Mouse (Mus musculus) midbrain, embryonic 10.5 days (tissue): ENCODE results near the gene Cdh23. TPM values are rescaled to one million over a fixed set of nuclear protein-coding genes. Genes with fewer than 3 reads are reported as not detected.

Experiments
- DNase-seq: peaks from one replicate; pipeline ENCODE4 v3.0.0-alpha.2; 2017; ENCODE audit warnings: low spot score
- H3K27ac ChIP-seq: fragments of 300-500 bp; sonication (generic); replicated peaks from 2 replicates; pipeline ENCODE4 v1.5.1; 2016; ENCODE audit warnings: mild to moderate bottlenecking
- H3K27me3 ChIP-seq: fragments of 300-500 bp; sonication (generic); 2 replicates; pipeline ENCODE4 v1.6.1; 2016; ENCODE audit warnings: low read depth, mild to moderate bottlenecking; ENCODE audit not compliant: poor library complexity, severe bottlenecking
- H3K36me3 ChIP-seq: fragments of 300-500 bp; sonication (generic); 2 replicates; pipeline ENCODE4 v1.6.1; 2016; ENCODE audit warnings: mild to moderate bottlenecking, moderate library complexity
- H3K4me1 ChIP-seq: fragments of 300-500 bp; sonication (generic); 2 replicates; pipeline ENCODE4 v1.6.1; 2016
- H3K4me3 ChIP-seq: fragments of 300-500 bp; sonication (generic); 2 replicates; pipeline ENCODE4 v1.5.1; 2016; ENCODE audit warnings: mild to moderate bottlenecking, moderate library complexity
- H3K9me3 ChIP-seq: fragments of 300-500 bp; sonication (generic); replicated peaks from 2 replicates; pipeline ENCODE4 v1.6.1; 2016; ENCODE audit warnings: mild to moderate bottlenecking
- WGBS: fragments of 180-500 bp; shearing (Covaris S2); methylation state at CpG from one replicate; pipeline ENCODE4 v1.1.7; 2016; 5-methylcytosine and 5-hydroxymethylcytosine counted together
- polyA plus RNA-seq: library from polyadenylated mRNA; unstranded; fragments of >200 nt; fragmentation: Nextera tagmentation; extraction: Ambion mirVana; gene quantifications from 2 replicates; pipeline ENCODE4 v1.2.1, GENCODE M21; 2016

Cdh23 gene
- polyA plus RNA-seq, 1 experiment from 2014 or later: 0.53 TPM

DNA sequence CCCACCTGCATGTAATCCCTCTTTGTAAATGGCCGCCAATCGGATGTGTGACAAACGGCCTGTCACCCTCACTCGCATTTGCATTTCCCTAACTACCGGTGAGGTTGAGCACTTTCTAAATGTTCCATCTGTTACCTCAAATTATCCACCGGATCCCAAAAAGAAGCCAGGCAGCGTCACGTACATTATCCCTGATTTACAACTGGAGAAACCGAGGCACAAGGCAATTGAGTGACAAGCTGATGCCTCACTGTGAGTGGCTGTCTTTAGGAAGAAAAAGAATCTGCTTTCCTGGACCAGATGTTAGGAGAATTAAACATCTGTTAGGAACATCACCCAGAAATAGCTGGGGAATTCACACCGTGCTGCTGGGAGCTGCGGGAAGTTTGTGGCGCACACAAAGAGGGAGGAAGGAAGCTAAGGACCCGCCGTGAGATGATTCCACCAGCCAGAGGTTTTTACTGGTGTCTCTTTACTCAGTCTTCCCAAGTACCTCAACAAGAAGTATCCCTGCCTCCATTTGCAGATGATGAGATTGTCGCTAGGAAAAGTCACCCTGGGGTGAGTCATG lies 36.8 kb downstream of the Cdh23 start:
- Histone ChIP-seq H3K4me3 (no peak overlapping the region), H3K27me3 (no peaks in the 10 kb centered on the region), H3K4me1 (peaks cover 7% of the 10 kb centered on the region), H3K27ac (no peak overlapping the region), H3K9me3 (no peaks in the 10 kb centered on the region), H3K36me3 (no peaks in the 10 kb centered on the region)
- WGBS: 76% methylated on average over 15 of the region's 15 CpGs
- no peak for DNase-seq

DNA sequence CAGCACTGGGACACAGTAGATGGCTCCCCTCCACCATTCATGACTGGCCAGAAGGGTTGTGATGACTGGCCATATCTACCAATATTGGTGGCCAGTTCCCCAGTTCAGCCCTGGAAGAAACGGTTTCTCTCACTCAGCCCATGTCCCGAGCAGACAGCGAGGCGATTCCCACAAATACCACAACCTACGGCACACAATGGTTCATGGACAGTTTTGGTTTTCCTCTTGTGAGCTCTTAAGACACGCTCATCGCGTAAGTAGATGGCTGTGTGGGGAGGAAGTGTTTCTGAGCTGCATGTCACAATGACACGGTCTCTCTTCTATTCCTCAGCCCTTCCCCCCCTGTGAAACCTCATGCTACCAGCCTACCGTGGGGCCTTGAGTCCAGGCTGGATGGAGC lies 38.1 kb downstream of the Cdh23 start:
- WGBS: 89% methylated on average over 10 of the region's 10 CpGs
- H3K9me3 ChIP-seq: no peaks in the 10 kb centered on the region
- no peak overlapping the region for H3K4me3 ChIP-seq
- H3K36me3 ChIP-seq: no peaks in the 10 kb centered on the region
- H3K4me1 ChIP-seq: peaks cover 7% of the 10 kb centered on the region
- no peak for DNase-seq
- no peaks in the 10 kb centered on the region for H3K27me3 ChIP-seq
- H3K27ac ChIP-seq: no peak overlapping the region

DNA sequence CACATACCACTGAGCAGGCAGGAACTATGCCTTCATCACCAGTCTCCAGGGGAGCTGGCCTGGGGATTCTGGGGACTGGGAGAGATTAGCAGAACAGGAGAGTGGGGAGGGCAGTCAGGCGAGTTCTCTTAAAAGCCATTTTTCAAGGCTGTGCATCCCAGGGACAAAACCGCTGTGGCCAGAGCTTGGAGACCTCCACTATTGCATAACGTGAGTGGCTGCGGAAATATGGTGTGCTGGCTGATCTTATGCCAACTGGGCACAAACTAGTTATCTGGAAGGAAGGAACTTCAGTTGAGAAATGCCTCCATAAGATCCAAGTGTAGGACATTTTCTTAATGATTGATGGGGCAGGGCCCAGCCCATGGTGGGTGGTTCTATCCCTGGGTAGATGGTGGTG lies 42.6 kb downstream of the Cdh23 start:
- Histone ChIP-seq H3K9me3 (no peaks in the 10 kb centered on the region), H3K27me3 (no peaks in the 10 kb centered on the region), H3K4me1 (peaks cover 7% of the 10 kb centered on the region), H3K4me3 (no peak overlapping the region), H3K27ac (no peak overlapping the region), H3K36me3 (no peaks in the 10 kb centered on the region)
- DNase-seq: no peak
- WGBS: 87% methylated on average over 4 of the region's 4 CpGs

DNA sequence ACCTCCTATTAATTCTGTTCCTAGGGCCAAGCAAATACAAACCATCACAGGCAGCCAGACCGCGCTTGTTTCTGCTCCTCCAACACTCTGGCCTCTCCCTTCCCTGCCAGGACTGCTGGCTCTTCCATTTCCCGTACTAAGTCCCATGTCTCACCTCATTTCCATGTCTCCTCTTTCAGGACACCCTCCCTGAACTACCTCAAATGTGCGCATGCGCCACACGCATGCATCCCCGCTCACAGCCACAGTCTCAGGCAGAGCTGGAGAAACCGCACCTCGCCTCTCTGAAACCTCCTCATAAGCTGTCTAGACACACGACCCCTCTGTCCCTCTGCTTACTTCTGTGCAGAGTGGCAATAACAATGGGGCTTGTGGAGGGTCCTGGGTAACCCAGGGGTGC lies 43.2 kb downstream of the Cdh23 start:
- Histone ChIP-seq H3K4me1 (peaks cover 7% of the 10 kb centered on the region), H3K27me3 (no peaks in the 10 kb centered on the region), H3K9me3 (no peaks in the 10 kb centered on the region), H3K27ac (no peak overlapping the region), H3K36me3 (no peaks in the 10 kb centered on the region), H3K4me3 (no peak overlapping the region)
- DNase-seq: no peak
- WGBS: 91% methylated on average over 10 of the region's 10 CpGs

DNA sequence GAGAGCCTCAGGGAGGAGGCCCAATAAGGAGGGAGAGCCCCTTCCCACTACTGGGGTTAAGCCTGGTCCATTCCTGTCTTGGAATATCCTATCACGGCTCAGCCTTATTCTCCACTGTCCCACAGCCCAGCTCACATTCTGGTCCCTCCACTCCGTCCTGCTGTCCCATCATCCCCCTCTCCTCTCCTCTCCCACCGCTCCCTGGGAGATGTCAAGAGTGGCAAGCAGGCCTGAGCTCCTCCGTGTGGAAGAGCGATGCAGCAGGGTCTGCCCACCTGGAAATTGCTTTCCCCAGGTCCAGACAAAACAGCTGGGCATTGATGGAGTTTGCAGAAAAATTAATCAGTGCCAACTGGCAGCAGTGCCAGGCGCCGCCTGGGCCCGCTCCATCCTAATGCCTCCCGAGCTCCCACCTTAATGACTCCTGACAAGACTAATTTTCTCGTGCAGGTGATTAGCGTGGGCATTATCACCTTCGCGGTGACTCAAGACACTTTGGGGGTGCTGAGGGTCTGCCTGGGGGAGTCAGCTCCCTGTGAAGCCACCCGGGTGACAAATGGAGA lies 52.1 kb downstream of the Cdh23 start:
- Histone ChIP-seq H3K4me3 (no peak overlapping the region), H3K36me3 (no peaks in the 10 kb centered on the region), H3K9me3 (no peaks in the 10 kb centered on the region), H3K4me1 (no peaks in the 10 kb centered on the region), H3K27me3 (no peaks in the 10 kb centered on the region), H3K27ac (no peak overlapping the region)
- no peak for DNase-seq
- WGBS: 83% methylated on average over 14 of the region's 14 CpGs

DNA sequence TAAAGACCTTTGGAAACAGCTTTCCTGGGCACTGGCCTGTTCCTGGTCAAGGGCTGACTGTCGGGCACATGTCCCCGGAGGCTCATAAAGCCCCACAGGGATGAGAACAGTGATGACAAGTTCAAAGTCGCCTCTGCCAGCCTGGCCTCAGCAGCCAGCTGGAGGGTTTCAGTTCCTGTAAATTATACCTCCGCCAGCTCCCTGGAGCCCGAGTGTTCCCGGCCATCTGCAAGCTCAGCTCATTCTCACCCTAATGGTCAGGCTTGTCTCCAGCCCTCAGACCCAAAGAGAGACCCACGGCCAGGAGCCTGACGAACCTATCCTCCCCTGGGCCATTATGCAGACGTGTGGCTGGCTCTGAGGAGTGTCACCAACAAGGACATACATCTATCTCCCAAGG lies 57.0 kb downstream of the Cdh23 start:
- H3K27me3 ChIP-seq: peaks cover 5% of the 10 kb centered on the region
- H3K9me3 ChIP-seq: no peaks in the 10 kb centered on the region
- no peak overlapping the region for H3K4me3 ChIP-seq
- H3K36me3 ChIP-seq: no peaks in the 10 kb centered on the region
- peaks cover 8% of the 10 kb centered on the region for H3K4me1 ChIP-seq
- no peak overlapping the region for H3K27ac ChIP-seq
- no peak for DNase-seq
- 79% methylated on average over 9 of the region's 9 CpGs for WGBS

DNA sequence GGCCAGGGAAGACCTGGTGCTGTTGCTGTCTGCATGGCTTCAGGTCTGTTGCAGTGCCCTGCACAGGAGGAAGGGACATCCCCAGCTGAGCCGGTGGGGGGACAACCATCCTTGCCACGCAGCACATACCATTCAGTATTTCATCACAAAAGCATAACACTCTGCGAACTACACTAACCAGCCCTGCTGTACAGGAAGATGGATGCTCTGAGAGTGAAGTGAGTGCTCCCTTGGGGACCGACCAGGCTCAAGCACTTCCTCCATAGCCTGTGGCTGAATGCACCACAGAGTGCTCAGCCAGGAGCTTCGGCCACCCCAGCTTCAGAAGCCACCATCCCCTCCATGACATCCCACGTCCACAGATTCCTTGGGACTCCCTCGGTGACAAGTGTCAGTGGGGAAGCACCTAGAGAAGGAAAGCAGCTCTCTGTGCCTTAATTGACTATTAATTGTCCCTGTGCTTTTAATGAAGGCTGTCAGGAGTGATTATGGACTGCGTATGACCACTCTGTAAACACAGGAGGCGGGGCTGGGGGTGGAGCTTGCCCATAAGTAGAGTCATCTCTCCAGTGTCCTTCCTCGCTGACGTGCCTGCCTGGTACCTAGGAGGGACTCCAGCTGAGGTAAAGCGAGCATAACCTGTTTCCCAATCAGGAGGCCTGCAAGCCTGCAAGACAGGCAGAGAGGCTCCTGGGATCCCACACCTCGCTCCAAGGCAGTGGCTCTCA lies 60.6 kb downstream of the Cdh23 start:
- DNase-seq: no peak
- no peak overlapping the region for H3K4me3 ChIP-seq
- H3K27ac ChIP-seq: no peak overlapping the region
- no peaks in the 10 kb centered on the region; the same call in 1 of the 2 replicates for H3K9me3 ChIP-seq
- no peaks in the 10 kb centered on the region for H3K36me3 ChIP-seq
- WGBS: 34% methylated on average over 13 of the region's 13 CpGs
- H3K4me1 ChIP-seq: peaks cover 8% of the 10 kb centered on the region
- H3K27me3 ChIP-seq: peaks cover 5% of the 10 kb centered on the region

DNA sequence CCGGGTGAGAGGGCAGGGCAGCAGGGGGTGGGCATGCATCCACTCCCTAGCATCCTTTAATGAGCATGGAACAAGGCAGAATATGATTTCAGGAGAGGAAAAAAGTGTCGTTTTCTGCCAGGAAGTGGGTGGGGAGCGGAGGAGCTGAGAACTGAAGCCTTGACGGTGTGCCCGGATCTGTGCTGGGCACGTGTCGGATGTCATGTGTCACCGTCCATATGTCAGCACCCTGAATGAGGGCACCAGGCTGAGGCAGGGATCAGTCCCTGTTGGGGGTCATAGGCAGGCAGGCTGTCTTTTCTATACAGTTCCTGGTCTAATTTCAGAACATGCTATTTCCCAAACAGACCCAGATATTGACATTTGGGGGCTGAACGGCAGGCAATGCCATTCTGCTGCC lies 61.9 kb downstream of the Cdh23 start:
- peaks cover 8% of the 10 kb centered on the region for H3K4me1 ChIP-seq
- no peaks in the 10 kb centered on the region for H3K36me3 ChIP-seq
- no peak overlapping the region for H3K27ac ChIP-seq
- peaks cover 5% of the 10 kb centered on the region for H3K27me3 ChIP-seq
- DNase-seq: no peak
- H3K9me3 ChIP-seq: peaks cover 13% of the 10 kb centered on the region
- WGBS: 84% methylated on average over 9 of the region's 9 CpGs
- no peak overlapping the region for H3K4me3 ChIP-seq

DNA sequence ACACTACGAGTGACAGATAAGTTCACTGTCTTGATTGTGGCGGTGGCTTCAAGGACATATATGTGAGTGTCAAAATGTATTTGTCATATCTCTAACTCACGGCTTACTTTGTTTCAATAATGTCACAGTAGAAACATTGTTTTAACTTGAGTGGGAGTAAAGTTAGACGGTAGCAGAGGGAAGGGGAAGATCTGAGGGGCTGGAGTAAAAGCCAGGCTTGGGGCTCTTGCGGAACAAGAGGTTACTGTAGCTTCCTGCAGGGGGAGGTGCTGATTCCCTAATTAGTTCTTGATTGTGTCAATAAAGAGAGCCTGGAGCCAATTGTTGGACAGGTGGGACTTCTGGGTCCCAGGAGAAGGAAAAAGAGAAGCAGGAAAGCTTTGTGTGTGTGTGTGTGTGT lies 70.2 kb downstream of the Cdh23 start:
- no peaks in the 10 kb centered on the region for H3K36me3 ChIP-seq
- H3K4me3 ChIP-seq: no peak overlapping the region
- DNase-seq: no peak
- H3K9me3 ChIP-seq: peaks cover 22% of the 10 kb centered on the region
- WGBS: 81% methylated on average over 5 of the region's 5 CpGs
- H3K27ac ChIP-seq: no peak overlapping the region
- H3K4me1 ChIP-seq: peaks cover 17% of the 10 kb centered on the region
- H3K27me3 ChIP-seq: no peaks in the 10 kb centered on the region

DNA sequence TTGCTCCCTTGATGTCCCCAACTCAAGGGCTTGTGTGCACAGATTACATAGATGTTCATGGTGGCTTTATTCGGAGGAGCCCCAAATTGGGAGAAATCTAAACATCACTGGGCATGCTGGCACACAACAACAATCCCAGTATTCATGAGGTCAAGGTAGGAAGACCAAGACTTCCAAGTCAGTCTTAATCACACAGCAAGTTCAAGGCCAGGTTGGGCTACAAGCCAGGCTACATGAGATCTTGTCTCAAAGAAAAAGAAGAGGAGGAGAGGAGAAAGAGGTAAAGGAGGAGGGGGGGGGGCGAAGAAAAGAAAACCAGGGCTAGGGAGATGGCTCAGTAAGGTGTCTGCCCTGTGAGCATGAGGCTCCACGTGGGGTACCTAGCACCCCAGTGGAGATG lies 70.8 kb downstream of the Cdh23 start:
- H3K4me1 ChIP-seq: peaks cover 17% of the 10 kb centered on the region
- H3K27ac ChIP-seq: no peak overlapping the region
- H3K4me3 ChIP-seq: no peak overlapping the region
- H3K9me3 ChIP-seq: peaks cover 20% of the 10 kb centered on the region
- no peak for DNase-seq
- WGBS: 76% methylated on average over 3 of the region's 3 CpGs
- H3K36me3 ChIP-seq: no peaks in the 10 kb centered on the region
- H3K27me3 ChIP-seq: no peaks in the 10 kb centered on the region

DNA sequence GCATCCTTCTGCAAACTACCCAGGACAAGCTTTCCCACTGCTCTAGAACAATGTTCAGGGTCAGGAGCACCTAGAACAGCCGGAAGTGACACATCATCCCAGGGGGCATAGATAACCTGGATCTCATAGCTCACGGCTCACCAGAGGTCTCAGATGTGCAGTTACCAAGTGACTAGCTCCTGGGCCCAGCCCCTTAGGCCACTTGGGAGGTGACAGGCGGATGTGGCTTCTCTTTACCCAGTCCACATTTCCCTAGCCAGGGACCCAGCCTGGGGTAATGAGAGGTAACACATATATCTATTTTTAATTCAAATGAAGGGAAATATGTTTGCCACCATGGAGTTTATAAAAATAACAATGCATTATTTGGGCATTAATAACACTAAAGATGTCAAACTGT lies 71.3 kb downstream of the Cdh23 start:
- Histone ChIP-seq H3K36me3 (no peaks in the 10 kb centered on the region), H3K9me3 (peaks cover 14% of the 10 kb centered on the region), H3K27ac (no peak overlapping the region), H3K4me3 (no peak overlapping the region), H3K4me1 (peaks cover 17% of the 10 kb centered on the region), H3K27me3 (no peaks in the 10 kb centered on the region)
- WGBS: 61% methylated on average over 3 of the region's 3 CpGs
- DNase-seq: no peak

DNA sequence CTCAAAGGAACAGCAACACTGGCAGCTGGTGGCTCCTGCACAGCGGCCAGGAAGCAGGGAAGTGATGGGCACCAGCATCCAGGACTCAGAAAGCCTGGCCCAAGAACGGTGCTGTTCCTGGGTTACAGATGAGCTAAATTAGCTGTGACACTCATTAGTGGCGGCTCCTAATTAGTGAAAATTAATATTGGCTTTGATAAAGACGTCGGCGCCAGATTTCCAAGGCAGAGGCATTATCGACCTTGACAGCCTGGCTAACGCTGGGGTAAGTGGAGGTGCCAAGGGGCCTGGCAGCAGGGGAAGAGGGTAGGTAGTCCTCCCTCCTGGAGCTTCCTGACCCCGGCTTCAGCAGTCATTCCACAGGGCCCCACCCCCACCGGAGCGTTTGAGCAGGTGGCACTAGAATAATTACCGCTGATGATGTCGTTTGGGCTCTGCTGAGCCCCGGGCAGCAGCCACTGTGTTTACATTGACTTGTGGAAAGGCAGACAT lies 72.0 kb downstream of the Cdh23 start:
- no peak overlapping the region for H3K27ac ChIP-seq
- H3K36me3 ChIP-seq: no peaks in the 10 kb centered on the region
- peaks cover 17% of the 10 kb centered on the region for H3K4me1 ChIP-seq
- no peak for DNase-seq
- H3K27me3 ChIP-seq: no peaks in the 10 kb centered on the region
- peaks cover 7% of the 10 kb centered on the region for H3K9me3 ChIP-seq
- no peak overlapping the region for H3K4me3 ChIP-seq
- WGBS: 75% methylated on average over 14 of the region's 14 CpGs

DNA sequence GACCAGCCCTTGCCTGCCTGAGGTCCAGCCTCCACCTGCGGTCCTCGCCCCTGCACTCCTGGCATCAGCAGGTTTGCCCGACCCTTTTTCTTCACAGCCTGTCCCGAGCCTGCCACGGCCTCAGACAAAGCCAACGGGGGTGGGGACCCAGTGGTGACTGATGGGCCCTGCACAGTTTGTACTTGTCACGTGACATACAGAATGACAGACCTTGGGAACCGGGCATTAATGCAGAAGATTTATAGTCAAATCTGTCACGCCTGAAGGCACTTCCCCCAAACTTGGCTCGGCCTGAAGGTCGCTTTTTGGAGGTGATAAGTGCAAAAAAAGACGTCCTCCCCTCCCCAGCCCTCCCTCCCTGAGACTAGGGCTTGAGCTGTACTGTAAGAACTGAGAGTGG lies 73.5 kb downstream of the Cdh23 start:
- Histone ChIP-seq H3K4me1 (peaks cover 17% of the 10 kb centered on the region), H3K4me3 (no peak overlapping the region), H3K27ac (no peak overlapping the region), H3K9me3 (no peaks in the 10 kb centered on the region), H3K27me3 (no peaks in the 10 kb centered on the region), H3K36me3 (no peaks in the 10 kb centered on the region)
- DNase-seq: no peak
- 87% methylated on average over 12 of the region's 12 CpGs for WGBS
